7 mouse cellular contexts compared by ENCODE assay signal in the genomic region with DNA sequence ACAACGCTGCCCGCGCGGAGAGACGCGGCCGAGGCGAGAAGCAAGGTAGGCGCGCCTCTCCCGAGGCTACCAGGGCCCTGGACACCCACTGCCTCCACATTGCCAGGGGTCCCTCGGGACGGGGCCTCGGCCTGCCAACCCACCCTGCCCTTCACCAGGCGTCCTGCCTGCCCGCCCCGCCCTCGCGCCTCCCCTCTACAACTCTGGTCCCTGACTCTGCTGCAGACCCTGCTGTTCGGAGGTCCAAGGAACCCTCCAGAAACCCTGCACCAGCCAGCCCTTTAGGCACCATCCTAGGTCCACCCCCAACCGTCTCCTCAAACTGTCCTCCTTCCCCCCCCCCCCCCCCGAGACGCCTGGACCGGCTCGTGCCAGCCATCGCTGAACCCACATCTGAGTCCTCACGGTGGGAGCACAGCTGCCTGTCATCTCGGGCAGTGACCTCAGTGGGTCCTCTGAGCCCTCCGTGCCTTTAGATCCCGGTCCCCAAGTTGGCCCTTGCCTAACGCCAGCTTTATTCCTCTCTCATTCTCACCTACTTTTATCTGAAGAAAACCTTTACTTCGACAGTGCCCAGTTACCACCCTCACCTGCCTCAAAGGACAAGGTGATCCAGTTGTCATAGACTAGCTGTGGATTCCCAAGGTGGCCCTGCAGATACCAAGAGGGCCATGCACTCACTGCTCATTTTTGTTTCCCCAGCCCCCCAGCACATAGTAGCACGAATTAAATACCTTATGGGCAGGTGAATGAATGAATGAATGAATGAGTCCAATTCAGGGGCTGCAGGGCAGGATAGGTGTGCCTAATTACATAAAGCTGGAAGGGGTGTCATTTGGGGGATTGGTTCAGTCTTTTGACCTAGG. TPM values are rescaled to one million over a fixed set of nuclear protein-coding genes. Genes with fewer than 3 reads are reported as not detected.
DNase-seq lines count a peak whose midpoint lies in the region; ATAC-seq and TF ChIP-seq lines count a peak whose summit lies in the region.

No protein-coding gene starts in this region.

- no peak overlapping the region for H3K27ac ChIP-seq in neural tube, embryonic 11.5 days (ENCODE audit: low read depth, low read length)
- peak overlapping the region; percentile 27; the same call in 1 of the 2 replicates for H3K27ac ChIP-seq in forebrain, embryonic 14.5 days (ENCODE audit: low read depth, low read length)
- H3K27ac ChIP-seq in limb, embryonic 14.5 days (replicated peaks; ENCODE audit: low read depth, low read length) = no peak overlapping the region
- peak overlapping the region; percentile 95 for H3K27ac ChIP-seq in stomach, postnatal 0 days (replicated peaks)

- DNase-seq in neural tube, embryonic 11.5 days (ENCODE audit: low spot score) = no peak
- DNase-seq in neural tube, embryonic 10.5 days (ENCODE audit: extremely low spot score, low spot score) = no peak
- no peak for DNase-seq in forebrain, embryonic 14.5 days (ENCODE audit: low spot score)
- no peak for DNase-seq in limb, embryonic 14.5 days (ENCODE audit: low spot score)
- DNase-seq in stomach, postnatal 0 days (ENCODE audit: low spot score) = no peak
- DNase-seq in layer of hippocampus, adult 8-10 months (ENCODE audit: low spot score in 2 of 2) = no peak
- DNase-seq in urinary bladder, postnatal 10 days (ENCODE audit: low spot score) = no peak

- peak overlapping the region; percentile 81 for H3K9ac ChIP-seq in neural tube, embryonic 11.5 days (ENCODE audit: low read length)
- H3K9ac ChIP-seq in forebrain, embryonic 14.5 days (ENCODE audit: low read length) = peak overlapping the region; percentile 80
- H3K9ac ChIP-seq in limb, embryonic 14.5 days (ENCODE audit: low read depth, low read length, severe bottlenecking) = peak overlapping the region; percentile 82
- H3K9ac ChIP-seq in stomach, postnatal 0 days (ENCODE audit: low read length) = peak overlapping the region; percentile 93

- H3K36me3 ChIP-seq in neural tube, embryonic 11.5 days (ENCODE audit: control insufficient read depth, insufficient read depth, low read length) = no peaks in the 10 kb centered on the region
- no peaks in the 10 kb centered on the region for H3K36me3 ChIP-seq in forebrain, embryonic 14.5 days (ENCODE audit: control insufficient read depth, insufficient read depth, low read length)
- H3K36me3 ChIP-seq in limb, embryonic 14.5 days (ENCODE audit: control insufficient read depth, insufficient read depth, low read length) = no peaks in the 10 kb centered on the region
- H3K36me3 ChIP-seq in stomach, postnatal 0 days (ENCODE audit: control insufficient read depth, insufficient read depth, low read length) = no peaks in the 10 kb centered on the region

- peak overlapping the region; percentile 55 for H3K4me3 ChIP-seq in neural tube, embryonic 11.5 days (ENCODE audit: low read depth, low read length)
- H3K4me3 ChIP-seq in forebrain, embryonic 14.5 days (ENCODE audit: low read depth, low read length) = peak overlapping the region; percentile 64
- peak overlapping the region; percentile 70 for H3K4me3 ChIP-seq in limb, embryonic 14.5 days (replicated peaks; ENCODE audit: low read length)
- H3K4me3 ChIP-seq in stomach, postnatal 0 days (ENCODE audit: low read depth, low read length) = peak overlapping the region; percentile 76

- no peaks in the 10 kb centered on the region; the same call in 1 of the 2 replicates for H3K27me3 ChIP-seq in neural tube, embryonic 11.5 days (ENCODE audit: control insufficient read depth, insufficient read depth, low read length)
- no peaks in the 10 kb centered on the region for H3K27me3 ChIP-seq in forebrain, embryonic 14.5 days (replicated peaks; ENCODE audit: control insufficient read depth, insufficient read depth, low read length)
- 0 out of 2 replicates have a peak, but pooled peaks cover 5% of the 10 kb centered on the region for H3K27me3 ChIP-seq in limb, embryonic 14.5 days (ENCODE audit: control insufficient read depth, insufficient read depth, low read length)
- H3K27me3 ChIP-seq in stomach, postnatal 0 days (ENCODE audit: control insufficient read depth, insufficient read depth, low read length) = no peaks in the 10 kb centered on the region

- peak overlapping the region; percentile 74 for H3K4me2 ChIP-seq in neural tube, embryonic 11.5 days (ENCODE audit: low read depth)
- H3K4me2 ChIP-seq in forebrain, embryonic 14.5 days (ENCODE audit: low read length) = peak overlapping the region; percentile 93
- peak overlapping the region; percentile 93 for H3K4me2 ChIP-seq in limb, embryonic 14.5 days (replicated peaks; ENCODE audit: low read depth, low read length, severe bottlenecking)
- peak overlapping the region; percentile 77 for H3K4me2 ChIP-seq in stomach, postnatal 0 days (replicated peaks; ENCODE audit: low read depth)

- no peak for TF ChIP-seq CTCF in stomach, postnatal 0 days (IDR thresholded peaks at IDR 0.05; ENCODE audit: low read depth)

- TF ChIP-seq POLR2A in limb, embryonic 14.5 days (IDR thresholded peaks at IDR 0.05; ENCODE audit: borderline replicate concordance, extremely low read depth, insufficient read depth, insufficient read length) = no peak

- 8% methylated on average over 27 of the region's 33 CpGs for WGBS in neural tube, embryonic 11.5 days
- WGBS in forebrain, embryonic 14.5 days = 6% methylated on average over 26 of the region's 33 CpGs
- 9% methylated on average over 17 of the region's 33 CpGs for WGBS in limb, embryonic 14.5 days
- WGBS in stomach, postnatal 0 days = 5% methylated on average over 29 of the region's 33 CpGs

- ATAC-seq in neural tube, embryonic 11.5 days (ENCODE audit: insufficient read depth, low FRiP score, low TSS enrichment) = peak; percentile 76
- ATAC-seq in forebrain, embryonic 14.5 days = peak; percentile 82
- peak; percentile 25 for ATAC-seq in limb, embryonic 14.5 days (ENCODE audit: low FRiP score, low read depth)
- peak; percentile 46; the same call in 1 of the 2 replicates for ATAC-seq in stomach, postnatal 0 days (ENCODE audit: low FRiP score, low TSS enrichment)

- H3K9me3 ChIP-seq in neural tube, embryonic 11.5 days (ENCODE audit: control insufficient read depth, low read length) = no peaks in the 10 kb centered on the region
- no peaks in the 10 kb centered on the region for H3K9me3 ChIP-seq in forebrain, embryonic 14.5 days (replicated peaks; ENCODE audit: control insufficient read depth, low read length)
- no peaks in the 10 kb centered on the region for H3K9me3 ChIP-seq in limb, embryonic 14.5 days (ENCODE audit: control insufficient read depth, low read length)
- H3K9me3 ChIP-seq in stomach, postnatal 0 days (ENCODE audit: control insufficient read depth, low read length) = no peaks in the 10 kb centered on the region

- no peak for TF ChIP-seq EP300 in stomach, postnatal 0 days (optimal IDR thresholded peaks at IDR 0.05)

- H3K4me1 ChIP-seq in neural tube, embryonic 11.5 days (ENCODE audit: control insufficient read depth, insufficient read depth, low read length) = 0 out of 2 replicates have a peak, but pooled peaks cover 4% of the 10 kb centered on the region
- H3K4me1 ChIP-seq in forebrain, embryonic 14.5 days (ENCODE audit: control insufficient read depth, insufficient read depth, low read length) = peaks cover 8% of the 10 kb centered on the region
- peaks cover 7% of the 10 kb centered on the region for H3K4me1 ChIP-seq in limb, embryonic 14.5 days (ENCODE audit: control insufficient read depth, insufficient read depth, low read length)
- peaks cover 7% of the 10 kb centered on the region; the same call in 1 of the 2 replicates for H3K4me1 ChIP-seq in stomach, postnatal 0 days (replicated peaks; ENCODE audit: control insufficient read depth, insufficient read depth)

RNA-seq across cellular contexts. Expression of a gene that starts 0.6 kb away (rescaled TPM):
- 17.9 and 20.0 TPM in 2 replicates for polyA plus RNA-seq in neural tube, embryonic 11.5 days (2014; fragmentation: Nextera tagmentation; extraction: Ambion mirVana)
- 47.8 and 58.4 TPM in 2 replicates for polyA plus RNA-seq in forebrain, embryonic 14.5 days (2014; fragmentation: Nextera tagmentation; extraction: Ambion mirVana)
- 16.2 and 25.4 TPM in 2 replicates for polyA plus RNA-seq in limb, embryonic 14.5 days (2012; rRNA removed)
- 8.0 and 9.6 TPM in 2 replicates for polyA plus RNA-seq in limb, embryonic 14.5 days (2014; fragmentation: Nextera tagmentation; extraction: Ambion mirVana)
- 10.7 and 11.5 TPM in 2 replicates for polyA plus RNA-seq in stomach, postnatal 0 days (2015; fragmentation: Nextera tagmentation; extraction: Ambion mirVana)
- total RNA-seq in layer of hippocampus, adult 8-10 months (2022) = 100 to 1,000 TPM; 117 to 120 (median 117) TPM

RNA-seq across cellular contexts. Expression of a gene that starts 46.5 kb away (rescaled TPM):
- polyA plus RNA-seq in neural tube, embryonic 11.5 days (2014; fragmentation: Nextera tagmentation; extraction: Ambion mirVana) = 0.20 TPM in 1 of 2 replicates, not detected in the other
- 0.29 and 0.73 TPM in 2 replicates for polyA plus RNA-seq in forebrain, embryonic 14.5 days (2014; fragmentation: Nextera tagmentation; extraction: Ambion mirVana)
- 0.20 and 0.29 TPM in 2 replicates for polyA plus RNA-seq in limb, embryonic 14.5 days (2012; rRNA removed)
- polyA plus RNA-seq in limb, embryonic 14.5 days (2014; fragmentation: Nextera tagmentation; extraction: Ambion mirVana) = 0.14 and 0.33 TPM in 2 replicates
- polyA plus RNA-seq in stomach, postnatal 0 days (2015; fragmentation: Nextera tagmentation; extraction: Ambion mirVana) = 0.12 and 0.27 TPM in 2 replicates
- 1 to 10 TPM in 2 of 4 experiments, under 1 TPM in 2; 0.31 to 3.7 (median 1.3) TPM for total RNA-seq in layer of hippocampus, adult 8-10 months (2022)

RNA-seq across cellular contexts. Expression of a gene that starts 59.4 kb away (rescaled TPM):
- 8.6 and 9.5 TPM in 2 replicates for polyA plus RNA-seq in neural tube, embryonic 11.5 days (2014; fragmentation: Nextera tagmentation; extraction: Ambion mirVana)
- polyA plus RNA-seq in forebrain, embryonic 14.5 days (2014; fragmentation: Nextera tagmentation; extraction: Ambion mirVana) = 10.2 and 12.1 TPM in 2 replicates
- 47.4 and 63.1 TPM in 2 replicates for polyA plus RNA-seq in limb, embryonic 14.5 days (2012; rRNA removed)
- polyA plus RNA-seq in limb, embryonic 14.5 days (2014; fragmentation: Nextera tagmentation; extraction: Ambion mirVana) = 15.8 and 17.6 TPM in 2 replicates
- 4.7 TPM in 2 replicates for polyA plus RNA-seq in stomach, postnatal 0 days (2015; fragmentation: Nextera tagmentation; extraction: Ambion mirVana)
- 10 to 100 TPM; 76.6 to 82.7 (median 81.8) TPM for total RNA-seq in layer of hippocampus, adult 8-10 months (2022)

Comparison
In these comparisons a context has a peak if more than half of its experiments do, and no peak if none do; other contexts are left out.
1. ATAC-seq: peak in every context shown above with its lines; median percentile 82 in forebrain, embryonic 14.5 days; 76 in neural tube, embryonic 11.5 days; 46 in stomach, postnatal 0 days; 25 in limb, embryonic 14.5 days.
2. H3K27ac ChIP-seq: peak in forebrain, embryonic 14.5 days (single experiment) and stomach, postnatal 0 days (single experiment); none in neural tube, embryonic 11.5 days (single experiment) and limb, embryonic 14.5 days (single experiment).
3. Peak in every context shown above with its lines, with median percentiles within 50 percentile points of each other: H3K4me2 ChIP-seq, H3K4me3 ChIP-seq and H3K9ac ChIP-seq.